Mouse (Mus musculus): ENCODE measurements around the gene Ccdc106. TPM values are rescaled to one million over a fixed set of nuclear protein-coding genes. Genes with fewer than 3 reads are reported as not detected.
A peak's percentile ranks its signal among the peaks of the same experiment; 100 is the strongest.
"Not testable (repeated sequence)": the region's sequence is repeated elsewhere in the genome, so short reads cannot be mapped to it uniquely, and the experiment has no call there.

Gene Ccdc106
- polyA plus RNA-seq, 1 experiment from 2014 or later, result 25.0 TPM

DNA sequence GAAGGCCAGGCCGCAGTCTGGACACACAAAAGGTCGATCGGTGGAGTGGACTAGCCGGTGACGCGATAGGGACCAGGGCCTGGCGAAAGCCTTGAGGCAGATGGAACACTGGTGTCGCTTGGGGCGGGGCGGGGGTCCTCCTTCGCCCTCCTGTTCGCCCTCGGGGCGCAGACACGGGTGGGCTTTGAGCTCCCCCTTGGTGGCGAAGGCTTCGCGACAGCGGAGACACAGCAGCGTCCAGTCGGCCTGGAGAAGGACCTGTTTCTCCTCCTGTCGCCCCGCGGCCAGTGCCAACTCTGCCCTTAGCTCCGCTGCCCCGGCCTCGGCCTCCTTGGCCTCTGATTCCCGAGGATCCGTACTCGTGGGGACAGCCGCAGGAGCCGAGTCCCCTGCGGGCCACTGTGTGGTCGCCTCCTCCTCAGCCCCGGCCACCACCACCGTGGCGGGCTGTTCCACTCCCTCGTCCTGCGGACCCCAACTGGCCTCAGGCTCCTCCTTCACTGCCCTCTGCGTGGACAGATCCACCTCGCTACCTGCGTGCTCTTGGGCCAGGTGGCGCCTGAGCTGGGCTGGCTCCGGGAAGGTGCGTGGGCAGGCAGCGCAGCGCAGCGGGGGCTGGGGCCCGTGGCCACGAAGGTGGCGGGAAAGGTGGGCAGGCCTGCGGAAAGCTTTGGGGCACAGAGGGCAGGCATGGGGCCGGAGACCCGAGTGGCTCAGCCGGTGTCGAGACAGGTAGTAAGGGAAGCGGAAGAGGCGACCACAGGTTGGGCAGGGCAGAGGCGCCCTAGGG is 26.2 kb upstream of the Ccdc106 start:
- H3K9ac ChIP-seq (replicated peaks; ENCODE audit: low read depth, low read length), result no peak overlapping the region
- peak overlapping the region; percentile 45; the same call in 1 of the 2 replicates for H3K4me2 ChIP-seq (replicated peaks; ENCODE audit: low read depth, low read length)
- no peak overlapping the region; the same call in 1 of the 2 replicates for H3K4me3 ChIP-seq (ENCODE audit: low read depth, low read length)
- 60% methylated on average over 50 of the region's 59 CpGs for WGBS
- no peak for ATAC-seq (ENCODE audit: insufficient number of reproducible peaks, insufficient read depth, low FRiP score, low read depth)
- H3K4me1 ChIP-seq (ENCODE audit: control insufficient read depth, insufficient read depth, low read length), result no peaks in the 10 kb centered on the region; the same call in 1 of the 2 replicates
- peaks cover 17% of the 10 kb centered on the region for H3K36me3 ChIP-seq (ENCODE audit: control insufficient read depth, insufficient read depth, low read length)
- no peaks in the 10 kb centered on the region for H3K27me3 ChIP-seq (ENCODE audit: control insufficient read depth, insufficient read depth, low read length)
- H3K9me3 ChIP-seq (ENCODE audit: control insufficient read depth, low read depth, low read length), result peaks cover 12% of the 10 kb centered on the region; the same call in 1 of the 2 replicates
- H3K27ac ChIP-seq (ENCODE audit: low read length), result no peak overlapping the region

DNA sequence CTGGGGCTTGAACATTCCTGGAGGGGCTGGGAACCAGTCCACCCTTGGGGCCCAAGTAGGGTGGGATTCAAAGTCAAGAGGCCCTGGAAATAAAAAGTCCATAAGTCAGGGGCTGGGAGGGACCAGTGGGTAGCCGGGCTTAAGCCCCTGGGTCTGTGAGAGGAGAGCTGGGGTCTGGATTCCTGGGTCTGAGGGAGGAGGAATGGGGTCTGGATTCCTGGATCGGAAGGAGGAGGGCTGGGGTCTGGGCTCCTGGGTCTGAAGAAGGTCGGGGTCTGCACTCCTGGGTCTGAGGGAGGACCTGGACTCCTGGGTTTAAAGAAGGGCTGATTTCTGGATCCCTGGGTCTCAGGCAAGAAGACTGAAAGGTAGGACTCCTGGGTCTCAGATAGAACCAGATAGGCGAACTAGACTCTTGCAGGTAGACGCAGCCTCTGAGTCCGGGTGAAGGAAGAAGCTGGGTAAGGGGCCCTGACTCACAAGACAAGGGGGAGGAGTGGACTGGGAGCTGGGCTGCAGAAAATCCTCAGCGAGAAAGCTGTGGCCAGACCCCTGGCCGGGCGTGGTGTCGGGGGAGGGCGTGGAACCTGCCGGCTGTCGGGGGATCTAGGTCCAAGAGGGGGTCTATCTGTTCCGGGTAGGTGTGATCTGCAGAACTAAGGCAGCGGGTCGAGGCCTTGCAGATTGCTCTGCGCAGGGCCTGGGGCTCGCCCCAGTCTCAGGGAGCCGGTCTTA is 24.9 kb upstream of the Ccdc106 start:
- peaks cover 12% of the 10 kb centered on the region; the same call in 1 of the 2 replicates for H3K9me3 ChIP-seq (ENCODE audit: control insufficient read depth, low read depth, low read length)
- peak overlapping the region; percentile 45 for H3K4me2 ChIP-seq (replicated peaks; ENCODE audit: low read depth, low read length)
- WGBS, result 4% methylated on average over 19 of the region's 19 CpGs
- no peak; the same call in 1 of the 2 replicates for ATAC-seq (ENCODE audit: insufficient number of reproducible peaks, insufficient read depth, low FRiP score, low read depth)
- H3K4me3 ChIP-seq (ENCODE audit: low read depth, low read length), result peak overlapping the region; percentile 72
- no peaks in the 10 kb centered on the region; the same call in 1 of the 2 replicates for H3K4me1 ChIP-seq (ENCODE audit: control insufficient read depth, insufficient read depth, low read length)
- H3K36me3 ChIP-seq (ENCODE audit: control insufficient read depth, insufficient read depth, low read length), result peaks cover 17% of the 10 kb centered on the region
- no peaks in the 10 kb centered on the region for H3K27me3 ChIP-seq (ENCODE audit: control insufficient read depth, insufficient read depth, low read length)
- H3K9ac ChIP-seq (replicated peaks; ENCODE audit: low read depth, low read length), result peak overlapping the region; percentile 81
- H3K27ac ChIP-seq (ENCODE audit: low read length), result peak overlapping the region; percentile 59

DNA sequence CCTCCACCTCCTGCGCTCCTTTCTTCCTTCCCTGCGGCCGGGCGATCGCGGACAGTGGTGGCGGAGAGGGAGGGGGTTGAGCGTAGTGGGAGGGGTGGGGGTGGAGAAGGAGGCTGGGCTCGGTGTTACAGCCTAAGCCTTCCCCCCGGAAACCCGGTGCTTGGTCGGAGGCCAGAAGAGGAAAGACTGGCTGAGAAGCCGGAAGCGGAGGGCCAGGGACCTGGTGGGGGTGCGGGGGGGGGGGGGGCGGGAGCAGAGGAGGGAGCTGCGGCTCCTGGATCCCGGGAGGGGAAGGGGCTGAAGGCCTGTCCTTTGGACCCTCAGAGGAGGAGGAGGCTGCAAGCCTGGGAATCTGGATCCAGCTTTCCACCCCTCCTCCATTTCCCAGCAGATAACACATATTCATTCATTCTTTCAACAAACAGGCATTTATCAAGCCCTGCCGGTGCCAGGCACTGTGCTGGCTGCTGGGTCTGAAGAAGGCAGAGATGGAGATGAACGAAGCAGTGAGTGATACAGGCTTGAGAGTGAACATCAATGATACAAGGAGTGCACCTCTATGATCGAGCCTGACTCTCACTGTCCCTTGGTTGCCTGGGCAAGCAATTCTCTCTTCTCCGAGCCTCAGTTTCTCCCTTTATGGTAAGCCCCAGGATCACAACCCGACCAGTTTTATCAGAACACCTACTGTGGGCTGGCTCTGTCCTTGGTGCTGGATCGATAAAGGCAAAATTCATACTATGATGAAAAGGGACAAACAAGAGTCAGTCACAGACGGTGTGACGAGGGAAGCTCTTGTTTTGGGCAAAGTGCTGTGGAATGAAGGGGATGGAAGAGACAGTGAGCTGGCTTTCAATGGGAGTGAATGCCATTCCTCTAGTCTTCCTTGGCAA is 24.1 kb upstream of the Ccdc106 start, which contains the start of gene Zfp579:
Gene Zfp579, minus strand, starts transcription at position 156 of the 893 bp plus-strand sequence.
- Histone ChIP-seq H3K27ac (ENCODE audit: low read length) (peak within 1 kb of the TSS; percentile 59), H3K4me3 (ENCODE audit: low read depth, low read length) (peak within 1 kb of the TSS; percentile 72), H3K36me3 (ENCODE audit: control insufficient read depth, insufficient read depth, low read length) (peaks cover 17% of the 10 kb centered on the region), H3K4me1 (ENCODE audit: control insufficient read depth, insufficient read depth, low read length) (no peaks in the 10 kb centered on the region; the same call in 1 of the 2 replicates), H3K27me3 (ENCODE audit: control insufficient read depth, insufficient read depth, low read length) (no peaks in the 10 kb centered on the region), H3K9ac (replicated peaks; ENCODE audit: low read depth, low read length) (peak within 1 kb of the TSS; percentile 81), H3K4me2 (replicated peaks; ENCODE audit: low read depth, low read length) (peak within 1 kb of the TSS; percentile 45), H3K9me3 (ENCODE audit: control insufficient read depth, low read depth, low read length) (peaks cover 12% of the 10 kb centered on the region; the same call in 1 of the 2 replicates)
- WGBS, result 7% methylated on average over 10 of the region's 26 CpGs
- ATAC-seq (ENCODE audit: insufficient number of reproducible peaks, insufficient read depth, low FRiP score, low read depth), result peak; percentile 83

DNA sequence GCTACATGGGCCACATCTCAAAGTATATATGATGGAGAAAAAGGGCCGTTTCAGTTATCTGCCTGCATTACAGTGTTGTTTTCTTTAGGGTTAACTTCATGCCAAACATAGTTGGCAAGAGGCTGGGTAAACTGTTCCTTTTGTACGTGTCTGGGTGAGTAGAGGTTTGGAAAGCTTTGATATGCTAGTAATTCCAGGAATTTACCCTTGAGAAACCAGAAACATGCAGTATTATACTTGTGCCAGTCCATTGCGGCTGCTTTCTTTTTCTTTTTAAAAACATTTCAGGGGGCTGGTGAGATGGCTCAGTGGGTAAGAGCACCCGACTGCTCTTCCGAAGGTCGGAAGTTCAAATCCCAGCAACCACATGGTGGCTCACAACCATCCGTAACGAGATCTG is 23.4 kb upstream of the Ccdc106 start:
- Histone ChIP-seq H3K9me3 (ENCODE audit: control insufficient read depth, low read depth, low read length) (peaks cover 12% of the 10 kb centered on the region; the same call in 1 of the 2 replicates), H3K4me2 (replicated peaks; ENCODE audit: low read depth, low read length) (peak overlapping the region; percentile 45), H3K36me3 (ENCODE audit: control insufficient read depth, insufficient read depth, low read length) (peaks cover 17% of the 10 kb centered on the region), H3K27me3 (ENCODE audit: control insufficient read depth, insufficient read depth, low read length) (no peaks in the 10 kb centered on the region), H3K27ac (ENCODE audit: low read length) (no peak overlapping the region; the same call in 1 of the 2 replicates), H3K4me1 (ENCODE audit: control insufficient read depth, insufficient read depth, low read length) (no peaks in the 10 kb centered on the region; the same call in 1 of the 2 replicates), H3K9ac (replicated peaks; ENCODE audit: low read depth, low read length) (no peak overlapping the region), H3K4me3 (ENCODE audit: low read depth, low read length) (peak overlapping the region; percentile 72; the same call in 1 of the 2 replicates)
- no peak for ATAC-seq (ENCODE audit: insufficient number of reproducible peaks, insufficient read depth, low FRiP score, low read depth)
- WGBS, result 59% methylated on average over 6 of the region's 8 CpGs

DNA sequence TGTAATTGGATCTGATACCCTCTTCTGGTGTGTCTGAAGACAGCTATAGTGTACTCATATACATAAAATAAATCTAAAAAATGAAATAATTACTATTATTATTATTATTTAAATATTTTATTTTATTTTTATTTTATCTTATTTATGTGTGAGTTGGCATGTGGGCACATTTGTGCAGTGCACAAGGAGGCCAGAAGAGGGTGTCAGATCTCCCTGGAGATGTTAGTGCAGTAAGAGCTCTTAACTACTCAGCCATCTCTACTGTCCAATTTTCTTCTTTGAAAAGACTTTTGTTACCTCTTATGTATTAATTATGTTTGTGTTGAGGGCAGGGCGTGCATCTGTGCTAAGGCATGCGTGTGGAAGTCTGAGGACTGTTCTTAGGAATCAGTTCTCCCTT is 20.5 kb upstream of the Ccdc106 start:
- H3K9me3 ChIP-seq (ENCODE audit: control insufficient read depth, low read depth, low read length), result 0 out of 2 replicates have a peak, but pooled peaks cover 2% of the 10 kb centered on the region
- no peaks in the 10 kb centered on the region; the same call in 1 of the 2 replicates for H3K4me1 ChIP-seq (ENCODE audit: control insufficient read depth, insufficient read depth, low read length)
- no peak overlapping the region for H3K4me2 ChIP-seq (replicated peaks; ENCODE audit: low read depth, low read length)
- no peaks in the 10 kb centered on the region for H3K27me3 ChIP-seq (ENCODE audit: control insufficient read depth, insufficient read depth, low read length)
- H3K27ac ChIP-seq (ENCODE audit: low read length), result no peak overlapping the region
- WGBS, result 75% methylated on average over 2 of the region's 2 CpGs
- H3K36me3 ChIP-seq (ENCODE audit: control insufficient read depth, insufficient read depth, low read length), result no peaks in the 10 kb centered on the region
- no peak overlapping the region for H3K4me3 ChIP-seq (ENCODE audit: low read depth, low read length)
- H3K9ac ChIP-seq (replicated peaks; ENCODE audit: low read depth, low read length), result no peak overlapping the region
- ATAC-seq (ENCODE audit: insufficient number of reproducible peaks, insufficient read depth, low FRiP score, low read depth), result no peak

DNA sequence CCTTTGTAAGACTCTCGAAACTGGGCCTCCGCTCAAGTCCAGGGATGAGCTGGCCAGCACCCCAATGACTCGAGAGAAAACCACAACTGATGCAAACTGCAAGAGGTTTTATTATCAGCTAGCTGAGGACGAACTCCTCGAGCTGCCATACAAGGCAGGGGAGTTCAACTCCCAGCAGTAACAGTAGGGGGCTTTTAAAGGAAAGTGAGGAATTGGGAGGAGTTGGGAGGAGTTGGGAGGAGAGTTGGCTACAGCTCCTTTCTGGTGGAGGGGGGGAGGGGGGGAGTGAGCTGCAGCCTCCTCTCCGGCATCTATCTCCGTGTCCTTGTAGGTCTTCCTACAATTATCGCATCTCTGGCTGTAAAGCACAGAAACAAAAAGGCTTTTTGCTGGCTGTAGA is 17.5 kb upstream of the Ccdc106 start:
- not testable (repeated sequence) for H3K9ac ChIP-seq (replicated peaks; ENCODE audit: low read depth, low read length); H3K27me3 ChIP-seq (ENCODE audit: control insufficient read depth, insufficient read depth, low read length); ATAC-seq (ENCODE audit: insufficient number of reproducible peaks, insufficient read depth, low FRiP score, low read depth); H3K4me2 ChIP-seq (replicated peaks; ENCODE audit: low read depth, low read length); H3K36me3 ChIP-seq (ENCODE audit: control insufficient read depth, insufficient read depth, low read length); H3K4me1 ChIP-seq (ENCODE audit: control insufficient read depth, insufficient read depth, low read length); H3K27ac ChIP-seq (ENCODE audit: low read length); H3K4me3 ChIP-seq (ENCODE audit: low read depth, low read length); H3K9me3 ChIP-seq (ENCODE audit: control insufficient read depth, low read depth, low read length)
- WGBS, result 72% methylated on average over 8 of the region's 8 CpGs

DNA sequence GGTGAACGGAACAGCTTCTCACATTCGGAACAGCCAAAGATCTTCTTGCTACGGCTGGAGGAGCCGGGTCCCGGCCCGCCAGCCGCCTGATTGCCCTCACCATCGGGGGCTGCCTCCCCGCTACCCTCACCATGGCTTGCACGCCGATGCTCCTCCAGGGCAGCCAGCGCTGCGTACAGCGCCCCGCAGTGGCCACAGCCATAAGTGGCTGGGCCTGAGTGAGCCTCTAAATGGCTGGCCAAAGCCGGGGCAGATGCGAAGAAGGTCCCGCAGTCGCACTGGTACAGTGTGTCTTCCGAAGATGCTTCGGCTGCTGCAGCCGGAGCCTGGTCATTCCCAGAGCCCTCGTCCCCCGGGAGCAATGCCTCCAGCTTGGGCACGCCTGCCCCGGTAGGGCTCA is 12.1 kb upstream of the Ccdc106 start:
- Histone ChIP-seq H3K4me3 (ENCODE audit: low read depth, low read length) (no peak overlapping the region), H3K4me2 (replicated peaks; ENCODE audit: low read depth, low read length) (no peak overlapping the region), H3K9me3 (ENCODE audit: control insufficient read depth, low read depth, low read length) (0 out of 2 replicates have a peak, but pooled peaks cover 1% of the 10 kb centered on the region), H3K36me3 (ENCODE audit: control insufficient read depth, insufficient read depth, low read length) (peaks cover 56% of the 10 kb centered on the region), H3K27me3 (ENCODE audit: control insufficient read depth, insufficient read depth, low read length) (no peaks in the 10 kb centered on the region), H3K9ac (replicated peaks; ENCODE audit: low read depth, low read length) (no peak overlapping the region), H3K27ac (ENCODE audit: low read length) (no peak overlapping the region), H3K4me1 (ENCODE audit: control insufficient read depth, insufficient read depth, low read length) (peaks cover 2% of the 10 kb centered on the region)
- WGBS, result 97% methylated on average over 26 of the region's 26 CpGs
- ATAC-seq (ENCODE audit: insufficient number of reproducible peaks, insufficient read depth, low FRiP score, low read depth), result no peak
